Mouse (Mus musculus) midbrain, embryonic 14.5 days (tissue): ENCODE data around the gene Bcl2l1. TPM values are rescaled to one million over a fixed set of nuclear protein-coding genes. Genes with fewer than 3 reads are reported as not detected.

Experiments used
- ATAC-seq: fragments of 200-750 bp; cut with Nextera tagmentation; 2 replicates; pipeline ENCODE4 v1.8.0; 2017; ENCODE audit warnings: moderate number of reproducible peaks, moderate library complexity; ENCODE audit not compliant: low FRiP score, low TSS enrichment
- DNase-seq: peaks from one replicate; pipeline ENCODE4 v3.0.0-alpha.2; 2015
- H3K27ac ChIP-seq: fragments of 300-500 bp; sonication (generic); replicated peaks from 2 replicates; pipeline ENCODE4 v1.5.1; 2014; ENCODE audit warnings: mild to moderate bottlenecking, low read depth, low read length, moderate library complexity
- H3K27me3 ChIP-seq: fragments of 300-500 bp; sonication (generic); 2 replicates; pipeline ENCODE4 v1.6.1; 2014; ENCODE audit warnings: low read length, control low read depth, mixed read lengths; ENCODE audit not compliant: control insufficient read depth, insufficient read depth
- H3K36me3 ChIP-seq: fragments of 300-500 bp; sonication (generic); 2 replicates; pipeline ENCODE4 v1.6.1; 2014; ENCODE audit warnings: low read length, control low read depth; ENCODE audit not compliant: control insufficient read depth, insufficient read depth
- H3K4me1 ChIP-seq: fragments of 300-500 bp; sonication (generic); 2 replicates; pipeline ENCODE4 v1.6.1; 2014; ENCODE audit warnings: mild to moderate bottlenecking, antibody characterized with exemption, low read length, control low read depth; ENCODE audit not compliant: control insufficient read depth, insufficient read depth
- H3K4me2 ChIP-seq: fragments of 300-500 bp; sonication (generic); 2 replicates; pipeline ENCODE4 v1.6.1; 2014; ENCODE audit warnings: mild to moderate bottlenecking, low read length, moderate library complexity
- H3K4me3 ChIP-seq: fragments of 300-500 bp; sonication (generic); replicated peaks from 2 replicates; pipeline ENCODE4 v1.5.1; 2014; ENCODE audit warnings: low read depth, low read length
- H3K9ac ChIP-seq: fragments of 300-500 bp; sonication (generic); replicated peaks from 2 replicates; pipeline ENCODE4 v1.6.1; 2014; ENCODE audit warnings: mild to moderate bottlenecking, low read length, moderate library complexity
- H3K9me3 ChIP-seq: fragments of 300-500 bp; sonication (generic); 2 replicates; pipeline ENCODE4 v1.6.1; 2016; ENCODE audit warnings: low read length, control low read depth, mixed read lengths; ENCODE audit not compliant: control insufficient read depth
- WGBS: fragments of 180-500 bp; shearing (Covaris S2); extraction: QIAGEN DNeasy Blood & Tissue Kit; methylation state at CpG from one replicate; pipeline ENCODE4 v1.1.7; 2014; 5-methylcytosine and 5-hydroxymethylcytosine counted together
- polyA plus RNA-seq: library from polyadenylated mRNA; unstranded; fragments of >200 nt; fragmentation: Nextera tagmentation; extraction: Ambion mirVana; gene quantifications from 2 replicates; pipeline ENCODE4 v1.2.1, GENCODE M21; 2014

The Bcl2l1 gene
- polyA plus RNA-seq, 1 experiment from 2014 or later: 208 TPM

GRCm38 (mm10) chr2:152819097-152819624 lies 12.4 kb downstream of the Bcl2l1 start:
- WGBS: 94% methylated on average over 3 of the region's 3 CpGs
- H3K4me1 ChIP-seq: peaks cover 32% of the 10 kb centered on the region

GRCm38 (mm10) chr2:152818679-152819078 lies 12.8 kb downstream of the Bcl2l1 start:
- Histone ChIP-seq H3K4me3 (no peak overlapping the region), H3K4me1 (peaks cover 28% of the 10 kb centered on the region), H3K27me3 (no peaks in the 10 kb centered on the region), H3K4me2 (no peak overlapping the region), H3K9ac (no peak overlapping the region), H3K27ac (no peak overlapping the region), H3K9me3 (no peaks in the 10 kb centered on the region), H3K36me3 (peaks cover 12% of the 10 kb centered on the region)
- DNase-seq (no peak), ATAC-seq (no peak)
- 43% methylated on average over 5 of the region's 5 CpGs for WGBS

More at GRCm38 (mm10) chr2:152819097-152819624, 12.4 kb downstream of the Bcl2l1 start:
- Histone ChIP-seq H3K4me3 (no peak overlapping the region), H3K9ac (no peak overlapping the region), H3K36me3 (peaks cover 14% of the 10 kb centered on the region), H3K27ac (no peak overlapping the region), H3K4me2 (no peak overlapping the region), H3K27me3 (no peaks in the 10 kb centered on the region), H3K9me3 (no peaks in the 10 kb centered on the region)
- DNase-seq (no peak), ATAC-seq (no peak)

GRCm38 (mm10) chr2:152817596-152818291 lies 13.8 kb downstream of the Bcl2l1 start:
- WGBS: 60% methylated on average over 6 of the region's 6 CpGs
- no peak overlapping the region for H3K4me3 ChIP-seq
- ATAC-seq (no peak), DNase-seq (peak; percentile 54)
- peaks cover 28% of the 10 kb centered on the region for H3K4me1 ChIP-seq
- no peak overlapping the region for H3K27ac ChIP-seq
- no peaks in the 10 kb centered on the region for H3K27me3 ChIP-seq
- H3K9me3 ChIP-seq: no peaks in the 10 kb centered on the region
- H3K36me3 ChIP-seq: peaks cover 12% of the 10 kb centered on the region
- no peak overlapping the region for H3K4me2 ChIP-seq
- no peak overlapping the region for H3K9ac ChIP-seq

- DNase-seq: no peak
- Histone ChIP-seq H3K4me1 (peaks cover 28% of the 10 kb centered on the region), H3K9me3 (no peaks in the 10 kb centered on the region), H3K27ac (no peak overlapping the region), H3K36me3 (peaks cover 10% of the 10 kb centered on the region), H3K4me2 (no peak overlapping the region), H3K9ac (no peak overlapping the region), H3K27me3 (no peaks in the 10 kb centered on the region), H3K4me3 (no peak overlapping the region)
- WGBS: 91% methylated on average over 3 of the region's 3 CpGs
- no peak for ATAC-seq
Observed at GRCm38 (mm10) chr2:152816657-152817348, 14.7 kb downstream of the Bcl2l1 start.

- no peak for DNase-seq
- no peaks in the 10 kb centered on the region for H3K9me3 ChIP-seq
- no peak overlapping the region for H3K9ac ChIP-seq
- H3K4me3 ChIP-seq: no peak overlapping the region
- H3K27ac ChIP-seq: no peak overlapping the region
- H3K27me3 ChIP-seq: no peaks in the 10 kb centered on the region
- H3K36me3 ChIP-seq: peaks cover 7% of the 10 kb centered on the region
- no peak for ATAC-seq
- H3K4me2 ChIP-seq: no peak overlapping the region
- WGBS: 72% methylated on average over 7 of the region's 7 CpGs
- H3K4me1 ChIP-seq: peaks cover 23% of the 10 kb centered on the region; the same call in 1 of the 2 replicates
Observed at GRCm38 (mm10) chr2:152815879-152816656, 15.5 kb downstream of the Bcl2l1 start.

- Histone ChIP-seq H3K27me3 (no peaks in the 10 kb centered on the region), H3K9ac (no peak overlapping the region), H3K4me2 (no peak overlapping the region), H3K36me3 (peaks cover 7% of the 10 kb centered on the region), H3K4me1 (peaks cover 15% of the 10 kb centered on the region; the same call in 1 of the 2 replicates), H3K4me3 (no peak overlapping the region), H3K9me3 (no peaks in the 10 kb centered on the region), H3K27ac (no peak overlapping the region)
- no peak for ATAC-seq
- 87% methylated on average over 6 of the region's 6 CpGs for WGBS
- DNase-seq: no peak
Observed at GRCm38 (mm10) chr2:152814213-152814874, 17.2 kb downstream of the Bcl2l1 start.

- ATAC-seq (no peak), DNase-seq (no peak)
- Histone ChIP-seq H3K27me3 (no peaks in the 10 kb centered on the region), H3K36me3 (0 out of 2 replicates have a peak, but pooled peaks cover 2% of the 10 kb centered on the region), H3K4me2 (no peak overlapping the region), H3K4me1 (peaks cover 14% of the 10 kb centered on the region; the same call in 1 of the 2 replicates), H3K27ac (no peak overlapping the region), H3K9ac (no peak overlapping the region), H3K4me3 (no peak overlapping the region), H3K9me3 (no peaks in the 10 kb centered on the region)
- 94% methylated on average over 1 of the region's 1 CpGs for WGBS
Observed at GRCm38 (mm10) chr2:152813232-152813631, 18.3 kb downstream of the Bcl2l1 start.
